Mouse (Mus musculus) fat pad, adult 2 months (tissue): ENCODE measurements around the gene Nkd2.
A peak's percentile ranks its signal among the peaks of the same experiment; 100 is the strongest.

ENCODE experiments used
- DNase-seq: peaks from one replicate; pipeline ENCODE4 v3.0.0-alpha.2; 2011; ENCODE audit warnings: low read depth, low spot score; ENCODE audit errors: extremely low read depth

The Nkd2 gene

GRCm38 (mm10) chr13:73818921-73819320 is 28.5 kb downstream of the Nkd2 start:
- DNase-seq: no peak

DNA sequence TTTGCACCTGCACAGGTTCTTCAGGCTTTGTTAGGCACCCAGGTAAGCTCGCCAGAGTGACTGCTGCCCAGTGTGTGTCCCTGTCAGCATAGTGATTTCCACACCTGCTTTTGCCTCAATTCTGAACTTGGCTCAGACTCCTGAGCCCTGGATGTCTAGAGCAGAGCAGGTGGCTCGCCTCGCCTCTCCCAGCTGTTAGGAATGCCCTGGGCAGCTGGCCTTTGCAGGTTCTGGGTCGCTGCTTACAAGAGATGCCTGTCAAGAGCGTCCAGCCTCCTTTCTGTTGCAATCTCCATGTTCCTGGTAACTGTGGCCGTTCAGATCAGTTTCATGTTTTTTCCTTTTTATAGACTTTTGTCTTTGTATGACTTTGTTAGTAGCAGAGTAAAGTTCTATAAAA is 31.1 kb downstream of the Nkd2 start:
- DNase-seq: peak; percentile 47

DNA sequence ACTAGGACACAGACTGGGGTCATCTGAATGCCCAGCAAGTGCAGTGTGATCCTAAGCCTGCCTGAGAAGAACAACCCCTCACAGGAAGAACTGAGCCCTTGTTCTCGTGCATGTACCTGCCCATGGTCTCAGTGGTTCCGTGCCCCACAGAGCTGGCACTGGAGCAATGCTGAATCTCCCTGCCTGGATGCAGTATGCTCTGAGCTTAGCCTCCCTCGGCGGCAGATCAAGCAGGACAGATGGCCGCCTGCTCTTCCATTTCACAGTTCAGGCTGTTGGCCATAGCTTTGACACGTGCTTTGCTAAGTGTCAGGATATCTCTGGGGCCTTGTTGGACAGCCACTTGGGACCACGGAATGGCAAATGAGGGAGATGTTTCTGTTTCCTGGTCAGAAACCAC is 33.2 kb downstream of the Nkd2 start:
- DNase-seq: no peak

DNA sequence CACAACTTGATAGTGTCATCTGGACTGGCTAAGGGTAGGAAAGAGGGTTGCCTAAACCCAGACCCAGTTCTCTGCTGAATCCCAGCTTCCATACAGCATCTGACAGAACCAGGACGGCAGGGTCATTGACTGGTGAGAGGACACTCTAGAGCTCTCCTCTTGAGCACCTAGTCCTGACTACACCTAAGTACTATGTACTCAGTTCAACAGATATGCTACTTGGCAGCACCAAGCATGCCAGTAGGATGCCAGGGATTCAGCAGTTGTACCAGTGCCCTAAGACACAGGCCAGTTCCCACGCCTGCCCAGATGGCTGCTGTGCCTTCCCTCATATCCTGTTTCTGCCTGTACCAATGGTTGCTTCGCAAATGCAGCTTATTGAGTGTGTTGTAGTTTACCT is 34.5 kb downstream of the Nkd2 start:
- no peak for DNase-seq

GRCm38 (mm10) chr13:73804914-73805313 is 42.5 kb downstream of the Nkd2 start:
- DNase-seq: no peak

DNA sequence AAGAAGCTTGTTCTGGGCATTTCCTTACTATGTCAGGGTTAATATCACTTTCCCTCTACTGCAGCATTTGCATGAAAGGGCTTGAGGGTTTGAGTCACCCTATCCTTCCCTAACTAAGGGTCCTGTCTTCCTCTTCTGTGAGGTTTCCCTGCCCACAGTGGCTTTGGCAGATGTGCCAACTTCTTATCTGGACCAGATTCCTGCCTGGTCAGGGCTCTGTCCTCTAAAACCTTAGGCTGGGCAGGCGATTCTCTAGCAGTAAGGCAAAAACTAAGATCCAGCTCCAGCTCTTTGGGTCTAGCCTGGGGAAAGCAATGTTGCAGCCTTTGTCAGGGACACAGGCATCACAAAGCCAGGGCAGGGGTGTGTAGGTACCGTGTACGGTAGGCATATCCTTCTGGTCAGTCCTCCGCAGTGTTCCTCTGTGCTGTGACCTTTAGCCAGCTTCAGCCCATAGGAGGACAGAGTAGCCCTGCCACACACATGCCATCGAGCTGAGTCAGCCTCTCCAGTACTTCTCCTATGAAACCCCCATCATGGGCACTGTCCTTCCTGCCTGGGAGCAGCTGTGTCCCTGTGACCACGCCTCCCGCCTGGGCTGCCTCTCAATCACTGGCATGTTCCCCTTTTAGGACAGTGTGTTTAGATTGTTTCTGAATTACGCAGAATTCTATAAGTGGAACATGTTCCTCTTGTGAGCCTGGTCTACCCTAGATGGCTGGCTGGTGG is 43.8 kb downstream of the Nkd2 start:
- DNase-seq: no peak

GRCm38 (mm10) chr13:73799110-73799509 is 48.3 kb downstream of the Nkd2 start:
- no peak for DNase-seq

- no peak for DNase-seq
These were observed 54.3 kb downstream of the Nkd2 start for GRCm38 (mm10) chr13:73793171-73793570.

GRCm38 (mm10) chr13:73792176-73792575 is 55.3 kb downstream of the Nkd2 start:
- DNase-seq: no peak

DNA sequence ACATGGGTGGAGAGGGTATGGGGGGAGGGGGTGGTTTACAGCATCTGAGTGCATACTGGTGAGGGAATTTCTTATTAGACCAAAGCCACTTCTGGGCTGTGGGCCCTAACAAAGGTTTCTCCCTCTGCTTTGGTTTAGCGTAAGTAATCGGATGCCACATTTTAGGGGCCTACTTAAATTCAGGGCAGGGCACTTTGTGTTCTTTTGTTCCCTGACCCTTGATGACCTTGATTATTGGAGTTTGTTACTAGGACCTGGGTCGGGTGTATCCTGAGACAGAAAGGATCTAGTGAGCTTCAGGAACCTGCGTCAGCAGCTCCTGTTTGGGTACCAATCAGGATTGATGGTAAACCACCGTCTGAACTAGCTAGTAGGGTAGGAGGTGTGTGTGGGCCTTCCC is 64.9 kb downstream of the Nkd2 start:
- DNase-seq: no peak

DNA sequence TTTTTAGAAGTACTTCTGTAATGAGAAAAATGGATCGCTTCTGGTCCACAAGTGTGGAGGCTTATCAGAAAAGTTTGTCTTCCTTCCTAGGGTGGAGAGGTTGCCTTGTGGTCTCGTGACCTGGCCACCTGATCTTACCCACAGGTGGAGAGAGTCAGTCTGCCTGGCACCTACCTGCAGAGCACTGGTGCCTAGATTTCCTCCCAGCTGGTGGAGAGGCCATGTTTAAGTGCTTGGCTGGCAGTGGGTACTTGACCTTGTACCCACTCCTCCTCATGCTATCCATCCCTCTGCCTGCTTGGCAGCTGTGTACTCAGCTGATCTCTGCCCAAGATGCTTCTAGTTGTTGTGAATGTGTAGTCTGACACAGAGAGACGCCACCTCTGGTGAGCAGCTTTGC is 69.9 kb downstream of the Nkd2 start:
- no peak for DNase-seq

- DNase-seq: no peak
These were observed 71.6 kb downstream of the Nkd2 start for GRCm38 (mm10) chr13:73775786-73776185.

DNA sequence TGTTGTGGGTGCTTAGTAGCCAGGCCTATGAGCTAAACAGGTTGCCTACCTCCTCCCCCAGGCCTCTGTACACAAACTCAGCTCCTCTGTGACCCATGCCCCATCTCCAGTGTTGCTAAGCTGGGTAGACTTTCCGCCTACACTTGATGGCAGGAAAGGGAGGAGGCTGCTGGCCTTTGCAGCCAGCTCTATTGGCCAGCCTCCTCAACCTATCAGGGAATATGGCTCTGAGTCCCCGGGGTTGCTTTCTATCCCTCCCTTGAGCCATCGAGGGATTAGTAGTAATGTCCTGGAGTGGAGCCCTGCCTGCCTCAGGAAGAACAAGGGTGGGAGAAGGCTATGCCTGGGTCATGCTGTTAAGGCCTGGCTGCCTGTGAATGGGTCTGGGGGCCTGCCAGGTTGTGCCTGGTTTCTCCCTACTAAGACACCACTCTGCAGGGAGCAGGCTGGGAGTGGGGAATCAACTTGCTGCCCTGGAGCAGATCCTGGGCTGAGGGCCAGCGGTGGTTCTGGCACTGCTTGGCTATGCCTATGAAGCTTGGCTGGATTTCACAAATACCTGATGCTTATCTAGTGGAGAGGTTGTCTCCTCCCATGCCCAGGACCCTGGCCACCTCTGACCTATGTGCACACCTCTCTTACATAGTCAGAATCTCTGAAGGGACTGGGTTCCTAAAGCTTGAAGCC is 73.8 kb downstream of the Nkd2 start:
- peak; percentile 73 for DNase-seq

GRCm38 (mm10) chr13:73772655-73773054 is 74.8 kb downstream of the Nkd2 start:
- no peak for DNase-seq

DNA sequence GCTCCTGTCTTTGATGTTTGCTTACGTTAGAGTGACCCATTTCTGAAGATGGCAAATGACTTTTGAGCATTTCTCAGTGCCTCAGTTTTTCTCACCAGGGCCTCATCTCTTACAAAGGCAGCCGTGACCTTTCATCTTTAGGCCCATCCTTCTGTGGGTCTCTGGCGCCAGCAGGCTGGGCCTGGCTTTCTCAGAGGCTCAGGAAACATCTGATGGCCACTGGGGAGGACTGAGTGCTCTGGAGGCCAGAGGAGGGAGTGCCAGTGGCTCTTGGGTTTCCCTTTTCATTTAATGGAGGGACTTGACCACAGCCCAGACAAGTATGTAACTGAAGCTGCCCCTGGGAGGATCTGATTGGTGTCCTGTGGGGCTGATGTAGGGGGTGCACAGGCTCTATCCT is 76.3 kb downstream of the Nkd2 start:
- no peak for DNase-seq

DNA sequence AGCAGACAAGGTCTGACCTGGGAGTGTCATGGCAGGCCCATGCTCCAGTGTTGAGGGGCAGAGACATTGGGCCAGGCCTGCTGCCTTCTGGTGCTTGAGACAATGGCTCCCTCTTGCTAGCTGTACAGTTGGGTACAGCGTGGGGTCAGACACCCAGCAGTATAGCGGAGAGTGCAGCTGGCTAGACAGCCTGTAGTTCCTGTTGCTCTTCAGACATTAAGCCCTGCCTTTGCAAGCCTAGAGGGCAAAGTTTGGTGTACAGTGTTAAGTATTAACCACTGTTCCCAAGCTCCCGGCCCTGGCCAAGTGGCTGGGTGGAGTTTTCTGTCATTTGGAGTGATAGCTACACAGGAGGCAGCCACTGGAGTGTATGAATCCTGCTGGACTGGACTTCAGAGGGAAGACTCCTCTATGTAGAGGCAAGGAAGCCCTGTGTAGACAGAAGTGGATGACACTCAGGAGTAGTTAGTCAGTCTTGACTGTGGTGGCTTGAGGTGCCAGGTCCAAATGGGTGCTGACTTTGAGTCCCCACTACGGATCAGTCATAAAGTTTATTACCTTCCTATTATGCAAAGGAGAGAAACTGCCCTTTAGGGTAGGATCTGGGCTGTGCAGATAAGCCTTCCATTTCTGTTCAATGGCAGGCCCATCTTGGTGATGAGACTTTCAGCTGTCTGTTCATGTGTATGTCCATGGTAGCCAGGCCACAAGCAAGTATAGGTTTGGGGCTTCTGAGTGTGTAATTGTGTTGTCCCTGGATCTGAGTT is 77.3 kb downstream of the Nkd2 start:
- no peak for DNase-seq
